Mouse (Mus musculus) heart, embryonic 12.5 days (tissue): ENCODE results near the gene Grb14. TPM values are rescaled to one million over a fixed set of nuclear protein-coding genes. Genes with fewer than 3 reads are reported as not detected.

Experiments
- ATAC-seq: fragments of 200-750 bp; cut with Nextera tagmentation; 2 replicates; pipeline ENCODE4 v1.8.0; 2017; ENCODE audit warnings: moderate TSS enrichment, moderate library complexity; ENCODE audit not compliant: insufficient number of reproducible peaks, low FRiP score
- H3K27ac ChIP-seq: fragments of 300-500 bp; sonication (generic); 2 replicates; pipeline ENCODE4 v1.5.1; 2016; ENCODE audit warnings: mild to moderate bottlenecking, moderate library complexity; ENCODE audit not compliant: poor library complexity, severe bottlenecking
- H3K27me3 ChIP-seq: fragments of 300-500 bp; sonication (generic); replicated peaks from 2 replicates; pipeline ENCODE4 v1.6.1; 2016; ENCODE audit warnings: mild to moderate bottlenecking, moderate library complexity
- H3K36me3 ChIP-seq: fragments of 300-500 bp; sonication (generic); 2 replicates; pipeline ENCODE4 v1.6.1; 2016; ENCODE audit warnings: mild to moderate bottlenecking, moderate library complexity
- H3K4me1 ChIP-seq: fragments of 300-500 bp; sonication (generic); replicated peaks from 2 replicates; pipeline ENCODE4 v1.6.1; 2016; ENCODE audit warnings: mild to moderate bottlenecking
- H3K4me2 ChIP-seq: fragments of 300-500 bp; sonication (generic); 2 replicates; pipeline ENCODE4 v1.6.1; 2016; ENCODE audit warnings: mild to moderate bottlenecking, moderate library complexity
- H3K4me3 ChIP-seq: fragments of 300-500 bp; sonication (generic); 2 replicates; pipeline ENCODE4 v1.5.1; 2016; ENCODE audit warnings: mild to moderate bottlenecking
- H3K9ac ChIP-seq: fragments of 300-500 bp; sonication (generic); 2 replicates; pipeline ENCODE4 v1.6.1; 2016; ENCODE audit warnings: mild to moderate bottlenecking, moderate library complexity
- H3K9me3 ChIP-seq: fragments of 300-500 bp; sonication (generic); replicated peaks from 2 replicates; pipeline ENCODE4 v1.6.1; 2016; ENCODE audit warnings: mild to moderate bottlenecking, moderate library complexity
- WGBS: fragments of 180-500 bp; shearing (Covaris S2); methylation state at CpG from one replicate; pipeline ENCODE4 v1.1.7; 2016; 5-methylcytosine and 5-hydroxymethylcytosine counted together
- polyA plus RNA-seq: library from polyadenylated mRNA; unstranded; fragments of >200 nt; fragmentation: Nextera tagmentation; extraction: Ambion mirVana; gene quantifications from 2 replicates; pipeline ENCODE4 v1.2.1, GENCODE M21; 2016

Gene Grb14
- polyA plus RNA-seq, 1 experiment from 2014 or later: 64.6 TPM

DNA sequence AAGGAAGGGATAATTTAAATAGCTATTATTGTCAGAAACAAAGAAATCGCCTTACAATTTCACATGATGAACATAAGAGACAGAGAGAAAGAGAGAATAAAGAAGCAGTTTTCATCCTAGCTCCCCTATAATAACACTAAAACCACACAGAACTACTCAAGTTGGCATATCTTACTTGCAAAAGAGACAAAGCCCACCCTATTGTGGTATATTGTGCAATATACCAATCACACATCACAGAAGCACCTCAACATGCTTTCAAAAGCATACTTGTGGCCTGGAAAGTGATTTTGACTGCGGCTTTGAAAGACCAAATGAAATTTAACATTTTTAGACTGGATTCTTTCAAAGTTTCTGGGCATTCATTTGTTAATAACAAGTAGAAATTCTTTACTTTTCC, 7.4 kb downstream of the Grb14 start:
- Histone ChIP-seq H3K4me1 (peaks cover 10% of the 10 kb centered on the region; the same call in 1 of the 2 replicates), H3K4me3 (no peak overlapping the region), H3K9ac (no peak overlapping the region), H3K9me3 (no peaks in the 10 kb centered on the region), H3K27me3 (no peaks in the 10 kb centered on the region), H3K36me3 (peaks cover 10% of the 10 kb centered on the region; the same call in 1 of the 2 replicates), H3K4me2 (no peak overlapping the region), H3K27ac (no peak overlapping the region)
- no peak for ATAC-seq
- 91% methylated on average over 2 of the region's 2 CpGs for WGBS

DNA sequence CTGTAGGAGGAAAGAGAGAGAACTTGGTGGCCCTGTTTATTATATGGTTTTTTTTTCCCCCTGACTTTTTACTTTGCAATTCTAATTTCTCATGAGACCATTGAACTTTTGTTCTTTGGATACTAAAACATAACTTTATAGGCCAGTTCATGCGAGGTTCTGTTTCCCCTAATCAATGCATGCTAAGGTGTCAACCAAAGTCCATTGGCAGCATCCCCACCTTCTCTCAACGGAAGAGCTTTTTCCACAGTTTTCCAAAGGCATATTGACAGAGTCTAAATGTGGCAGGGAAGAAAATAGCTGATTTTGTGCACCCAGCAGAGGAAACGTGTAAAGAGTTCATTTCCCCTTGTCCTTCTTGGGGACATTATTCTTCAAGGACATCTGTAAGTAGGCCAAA, 10.2 kb downstream of the Grb14 start:
- Histone ChIP-seq H3K27ac (no peak overlapping the region), H3K4me1 (peaks cover 4% of the 10 kb centered on the region; the same call in 1 of the 2 replicates), H3K4me3 (no peak overlapping the region), H3K9ac (no peak overlapping the region), H3K36me3 (peaks cover 8% of the 10 kb centered on the region; the same call in 1 of the 2 replicates), H3K27me3 (no peaks in the 10 kb centered on the region), H3K9me3 (no peaks in the 10 kb centered on the region), H3K4me2 (no peak overlapping the region)
- no peak for ATAC-seq
- WGBS: 81% methylated on average over 3 of the region's 3 CpGs

DNA sequence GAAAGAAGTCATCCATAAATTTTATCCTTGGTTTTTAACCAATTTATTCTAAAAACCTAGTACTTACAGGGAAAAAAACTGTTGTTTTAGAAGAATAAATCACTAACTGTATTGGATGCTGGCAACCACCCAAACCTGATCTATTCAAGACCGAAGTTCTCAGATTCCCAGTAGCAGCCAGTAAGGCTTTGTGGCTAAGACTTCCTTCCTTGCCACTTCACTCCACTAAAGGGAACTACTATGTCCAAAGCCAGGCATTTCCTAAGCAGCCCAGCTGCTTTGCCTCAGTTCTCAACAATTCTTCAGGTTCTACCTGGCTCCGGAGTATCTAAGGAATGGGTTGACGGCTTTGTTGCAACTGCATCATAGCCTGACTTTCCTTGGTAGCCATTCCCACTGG, 14.7 kb downstream of the Grb14 start:
- WGBS: 80% methylated on average over 3 of the region's 3 CpGs
- no peak overlapping the region for H3K27ac ChIP-seq

DNA sequence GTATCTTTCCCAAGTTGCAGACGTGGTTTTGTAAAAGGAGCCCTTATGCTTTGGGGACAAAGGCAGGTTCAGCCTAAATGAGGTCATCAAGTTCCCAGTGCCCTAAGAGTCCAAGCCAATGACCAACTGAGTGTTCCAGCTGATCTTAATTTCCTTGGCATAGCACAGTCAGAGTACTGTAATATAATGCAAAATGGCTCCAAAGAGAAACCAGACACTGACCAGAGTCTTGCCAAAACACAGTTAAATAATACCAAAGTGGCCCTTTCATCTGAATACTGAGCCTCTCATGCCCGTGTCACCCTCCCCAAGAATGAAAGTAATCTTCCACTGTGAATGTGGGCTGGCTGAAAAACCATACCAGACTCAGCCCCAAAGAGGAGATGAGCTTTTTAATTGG, 17.4 kb downstream of the Grb14 start:
- 40% methylated on average over 2 of the region's 2 CpGs for WGBS
- Histone ChIP-seq H3K4me3 (no peak overlapping the region), H3K4me1 (peaks cover 15% of the 10 kb centered on the region), H3K9me3 (no peaks in the 10 kb centered on the region), H3K9ac (no peak overlapping the region), H3K4me2 (peak overlapping the region; percentile 23; the same call in 1 of the 2 replicates), H3K27me3 (no peaks in the 10 kb centered on the region), H3K36me3 (peaks cover 1% of the 10 kb centered on the region; the same call in 1 of the 2 replicates), H3K27ac (peak overlapping the region; percentile 52)
- ATAC-seq: no peak

More for the DNA sequence above, 14.7 kb downstream of the Grb14 start:
- Histone ChIP-seq H3K9ac (no peak overlapping the region), H3K9me3 (no peaks in the 10 kb centered on the region), H3K4me1 (peaks cover 15% of the 10 kb centered on the region), H3K27me3 (no peaks in the 10 kb centered on the region), H3K4me2 (no peak overlapping the region), H3K4me3 (no peak overlapping the region), H3K36me3 (peaks cover 8% of the 10 kb centered on the region; the same call in 1 of the 2 replicates)
- no peak for ATAC-seq

DNA sequence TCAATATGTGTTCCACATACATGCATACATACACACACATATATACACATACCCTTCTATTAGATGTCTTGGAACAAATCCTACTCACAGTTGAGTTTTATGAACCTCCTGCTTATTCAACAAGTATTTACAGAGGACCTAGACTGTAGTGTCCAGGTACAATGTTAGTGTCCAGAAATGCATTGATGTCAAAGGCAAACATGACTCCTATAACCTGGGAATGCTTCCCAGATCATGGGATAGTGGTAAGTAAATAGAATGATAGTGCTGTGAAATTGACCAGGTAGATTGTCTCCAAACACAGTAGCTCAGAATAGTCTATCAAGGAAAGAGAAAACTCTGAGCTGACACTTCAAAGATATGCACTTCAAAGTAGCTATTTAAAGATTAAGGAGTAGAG, 19.7 kb downstream of the Grb14 start:
- no peaks in the 10 kb centered on the region for H3K36me3 ChIP-seq
- H3K27me3 ChIP-seq: no peaks in the 10 kb centered on the region
- no peak overlapping the region for H3K27ac ChIP-seq
- ATAC-seq: no peak
- H3K4me3 ChIP-seq: no peak overlapping the region
- peaks cover 28% of the 10 kb centered on the region for H3K4me1 ChIP-seq
- H3K4me2 ChIP-seq: no peak overlapping the region
- no peaks in the 10 kb centered on the region for H3K9me3 ChIP-seq
- no peak overlapping the region for H3K9ac ChIP-seq

DNA sequence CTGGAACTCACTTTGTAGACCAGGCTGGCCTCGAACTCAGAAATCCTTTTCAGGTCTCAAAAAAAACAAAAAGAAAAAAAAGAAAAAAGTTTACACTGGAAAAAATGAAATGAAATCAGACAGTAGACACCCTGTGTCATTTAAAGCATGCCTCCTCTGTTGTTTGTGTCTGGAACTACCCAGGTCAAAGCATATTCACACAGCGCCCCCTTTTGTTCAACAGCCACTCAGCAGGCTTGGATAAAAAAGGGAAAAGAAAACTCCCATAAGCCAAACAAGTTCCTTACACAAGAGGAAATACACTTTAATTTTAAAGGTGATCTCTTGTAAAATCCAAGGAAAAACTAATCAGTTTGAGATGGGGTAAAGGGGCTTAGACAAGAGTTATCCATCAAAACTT, 21.4 kb downstream of the Grb14 start:
- Histone ChIP-seq H3K4me2 (no peak overlapping the region), H3K9ac (no peak overlapping the region), H3K4me1 (peaks cover 28% of the 10 kb centered on the region), H3K36me3 (no peaks in the 10 kb centered on the region), H3K27me3 (no peaks in the 10 kb centered on the region), H3K4me3 (no peak overlapping the region), H3K9me3 (no peaks in the 10 kb centered on the region), H3K27ac (no peak overlapping the region)
- no peak for ATAC-seq
- 43% methylated on average over 2 of the region's 2 CpGs for WGBS

DNA sequence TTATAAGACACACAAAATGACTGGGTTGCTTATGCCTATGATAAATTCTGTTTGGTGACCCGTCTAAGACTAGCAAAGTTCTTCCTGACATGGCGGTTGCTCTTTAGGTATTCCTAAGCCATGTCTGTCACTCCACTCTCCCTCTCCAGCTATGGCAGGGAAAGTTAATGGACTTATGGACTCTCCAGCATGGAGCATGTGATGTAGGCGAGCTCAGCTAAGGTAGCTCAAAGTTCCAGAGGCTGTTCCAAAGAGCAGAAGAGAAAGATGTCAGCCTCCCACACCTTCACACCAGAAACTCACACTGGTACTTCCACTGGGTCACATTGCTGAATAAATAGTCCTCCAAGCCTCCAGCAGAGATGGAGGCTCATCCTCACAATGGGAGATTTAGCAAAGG, 22.2 kb downstream of the Grb14 start:
- Histone ChIP-seq H3K4me1 (peaks cover 26% of the 10 kb centered on the region), H3K27me3 (no peaks in the 10 kb centered on the region), H3K27ac (no peak overlapping the region), H3K4me2 (no peak overlapping the region), H3K4me3 (no peak overlapping the region), H3K36me3 (no peaks in the 10 kb centered on the region), H3K9me3 (no peaks in the 10 kb centered on the region), H3K9ac (no peak overlapping the region)
- ATAC-seq: no peak
- 81% methylated on average over 3 of the region's 3 CpGs for WGBS

DNA sequence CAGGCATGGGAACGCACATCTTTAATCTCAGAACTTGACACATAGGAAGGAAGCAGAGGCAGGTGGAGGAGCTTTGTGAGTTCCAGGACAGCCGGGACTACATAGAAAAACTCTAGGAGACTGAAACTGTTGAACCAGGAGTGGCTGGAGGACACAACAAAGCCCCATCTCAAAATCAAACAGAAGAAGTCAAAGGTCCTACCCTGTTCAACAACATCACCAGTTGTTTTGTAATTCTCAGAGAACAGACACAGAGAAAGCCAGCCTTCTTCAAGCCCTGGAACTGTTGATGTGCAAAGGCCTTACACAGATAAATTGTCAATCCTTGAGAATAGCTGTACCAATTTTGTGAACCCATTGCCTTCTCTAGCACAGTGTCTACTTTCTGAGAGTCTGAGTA, 29.7 kb downstream of the Grb14 start:
- no peak for ATAC-seq
- Histone ChIP-seq H3K4me3 (no peak overlapping the region), H3K36me3 (no peaks in the 10 kb centered on the region), H3K4me1 (peaks cover 1% of the 10 kb centered on the region), H3K9ac (no peak overlapping the region), H3K27ac (no peak overlapping the region), H3K4me2 (no peak overlapping the region), H3K27me3 (no peaks in the 10 kb centered on the region), H3K9me3 (no peaks in the 10 kb centered on the region)
- WGBS: 83% methylated on average over 2 of the region's 2 CpGs

DNA sequence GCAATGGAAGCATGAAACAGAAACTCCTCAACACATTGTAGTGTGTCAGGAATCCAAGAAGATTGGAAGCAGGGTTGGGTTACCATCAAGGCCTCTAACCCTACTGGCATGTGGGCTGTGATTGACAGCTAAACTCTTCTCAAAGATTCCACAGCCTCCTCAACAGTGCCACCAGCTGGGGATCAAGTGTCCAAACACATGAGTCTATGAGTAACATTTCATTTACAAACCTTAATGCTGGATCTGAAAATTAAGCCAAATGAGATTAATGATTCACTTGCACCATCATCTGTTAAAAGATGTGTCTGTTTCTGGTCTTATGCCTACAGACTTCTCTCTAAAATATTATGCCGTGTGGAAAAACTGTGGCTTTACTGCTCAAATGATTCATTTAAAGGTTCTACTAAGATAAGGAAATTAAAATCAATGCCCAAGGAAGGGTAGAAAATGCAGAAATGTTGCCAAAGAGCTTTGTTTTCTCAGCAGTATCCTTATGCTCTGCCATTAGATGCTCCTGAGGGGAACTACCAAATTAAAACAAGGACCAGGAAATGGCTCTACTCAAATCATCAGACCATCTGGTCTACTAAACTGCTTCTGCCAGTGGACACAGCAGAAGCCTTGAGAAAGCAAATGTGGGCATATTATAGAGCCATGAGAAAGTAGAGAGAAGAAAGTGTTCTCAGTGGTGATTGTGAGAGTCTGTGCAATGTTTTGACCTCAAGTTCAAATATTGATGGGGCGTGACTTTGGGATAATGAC, 35.2 kb downstream of the Grb14 start:
- Histone ChIP-seq H3K4me2 (no peak overlapping the region), H3K27me3 (no peaks in the 10 kb centered on the region), H3K4me1 (peaks cover 5% of the 10 kb centered on the region; the same call in 1 of the 2 replicates), H3K27ac (no peak overlapping the region), H3K9ac (no peak overlapping the region), H3K9me3 (no peaks in the 10 kb centered on the region), H3K4me3 (no peak overlapping the region), H3K36me3 (no peaks in the 10 kb centered on the region)
- 86% methylated on average over 2 of the region's 2 CpGs for WGBS
- ATAC-seq: no peak

DNA sequence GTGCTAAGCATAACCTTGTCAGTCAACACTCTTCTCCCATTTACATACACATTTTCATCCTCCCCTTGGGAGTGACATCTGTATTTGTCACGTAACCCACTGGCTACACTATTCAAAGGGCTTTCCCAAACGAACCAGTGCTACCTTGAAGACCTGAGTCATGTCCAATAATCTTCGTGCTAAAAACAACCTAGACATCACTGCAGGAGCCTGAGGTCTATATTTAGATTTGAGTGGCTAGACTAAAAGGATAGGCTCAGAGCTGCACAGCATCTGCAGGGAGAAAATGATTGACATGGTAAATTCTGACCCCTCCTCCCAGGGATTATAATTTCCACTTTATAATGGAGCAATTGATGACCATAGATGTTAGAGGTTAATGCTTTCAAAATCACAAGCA, 37.0 kb downstream of the Grb14 start:
- Histone ChIP-seq H3K9me3 (peaks cover 6% of the 10 kb centered on the region), H3K4me3 (no peak overlapping the region), H3K27me3 (no peaks in the 10 kb centered on the region), H3K36me3 (peaks cover 9% of the 10 kb centered on the region), H3K27ac (peak overlapping the region; percentile 70), H3K4me2 (0 out of 2 replicates have a peak overlapping the region, but pooled peaks have one; percentile 5), H3K4me1 (peaks cover 5% of the 10 kb centered on the region; the same call in 1 of the 2 replicates), H3K9ac (no peak overlapping the region)
- peak; percentile 39; the same call in 1 of the 2 replicates for ATAC-seq
- 41% methylated on average over 3 of the region's 3 CpGs for WGBS

DNA sequence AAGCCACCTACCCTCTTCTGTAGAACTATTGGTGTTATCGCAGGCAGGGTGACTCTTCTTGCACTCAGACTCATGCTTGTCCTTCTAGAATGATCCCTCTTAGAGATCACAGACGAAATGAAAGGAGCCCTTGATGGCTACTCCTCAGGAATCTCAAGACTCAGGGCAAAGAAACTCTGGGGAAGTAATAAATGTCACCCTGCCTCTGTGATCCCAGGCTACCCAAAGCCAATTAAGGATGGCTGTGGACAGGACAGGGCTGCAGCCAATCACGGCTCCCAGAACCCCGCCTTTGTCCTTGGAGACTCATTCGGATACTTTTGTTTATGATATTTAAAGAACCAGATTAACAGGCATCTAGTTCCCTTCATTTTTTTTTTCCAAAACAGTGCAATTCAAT, 49.2 kb downstream of the Grb14 start:
- Histone ChIP-seq H3K27ac (no peak overlapping the region), H3K9me3 (no peaks in the 10 kb centered on the region), H3K9ac (no peak overlapping the region), H3K36me3 (no peaks in the 10 kb centered on the region), H3K4me3 (no peak overlapping the region), H3K4me2 (no peak overlapping the region), H3K4me1 (peaks cover 16% of the 10 kb centered on the region), H3K27me3 (no peaks in the 10 kb centered on the region)
- no peak for ATAC-seq
- WGBS: 64% methylated on average over 5 of the region's 5 CpGs

DNA sequence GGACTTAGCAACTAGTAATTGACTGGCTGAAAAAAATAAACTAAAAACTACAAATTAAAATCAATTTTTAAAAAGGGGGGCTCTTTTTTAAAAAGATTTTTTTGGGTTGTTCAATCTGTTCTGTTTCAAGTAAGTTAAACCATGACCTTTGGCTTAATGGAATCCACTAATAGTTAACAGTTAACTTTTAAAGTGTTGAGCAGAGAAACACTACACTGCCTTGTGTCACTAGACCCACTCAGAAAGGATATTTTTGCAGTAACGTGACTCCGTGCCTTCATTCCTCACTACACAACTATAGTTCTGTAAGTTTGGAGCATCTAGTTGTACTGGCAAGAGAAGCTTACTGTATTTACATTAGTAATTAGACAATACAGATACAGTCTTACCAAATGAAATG, 50.2 kb downstream of the Grb14 start:
- Histone ChIP-seq H3K27ac (no peak overlapping the region), H3K27me3 (no peaks in the 10 kb centered on the region), H3K4me2 (no peak overlapping the region), H3K4me3 (no peak overlapping the region), H3K9me3 (no peaks in the 10 kb centered on the region), H3K4me1 (peaks cover 16% of the 10 kb centered on the region), H3K9ac (no peak overlapping the region), H3K36me3 (no peaks in the 10 kb centered on the region)
- no peak for ATAC-seq
- WGBS: 64% methylated on average over 2 of the region's 2 CpGs
